Mouse (Mus musculus) adrenal gland (tissue): Measurements from ENCODE around the gene Pnpla8.
"Not testable (repeated sequence)": the region's sequence is repeated elsewhere in the genome, so short reads cannot be mapped to it uniquely, and the experiment has no call there.

Experiments used
- intact Hi-C: fragments of 180-260 bp; cut with DNase I; formaldehyde crosslinking; loops from one replicate; pipeline ENCODE4 v1.15.1; 2025
- long read RNA-seq, 2 experiments: library from polyadenylated mRNA; unstranded; transcript quantifications; one replicate each; pipeline ENCODE4 v2.0.0; 2020; ENCODE audit warnings: borderline replicate concordance in 1 of 2; ENCODE audit not compliant: insufficient replicate concordance in 1 of 2

Pnpla8 gene
- long read RNA-seq, experiment 1, full-length matches to known transcripts = 32 of 39 reads
- long read RNA-seq, experiment 1, partial matches to known transcripts = 5 of 39 reads
- long read RNA-seq, experiment 1, other reads (novel, unspliced or antisense) = 2 of 39 reads
- long read RNA-seq, experiment 2, full-length matches to known transcripts = 27 of 39 reads
- long read RNA-seq, experiment 2, partial matches to known transcripts = 7 of 39 reads
- long read RNA-seq, experiment 2, other reads (novel, unspliced or antisense) = 5 of 39 reads

DNA sequence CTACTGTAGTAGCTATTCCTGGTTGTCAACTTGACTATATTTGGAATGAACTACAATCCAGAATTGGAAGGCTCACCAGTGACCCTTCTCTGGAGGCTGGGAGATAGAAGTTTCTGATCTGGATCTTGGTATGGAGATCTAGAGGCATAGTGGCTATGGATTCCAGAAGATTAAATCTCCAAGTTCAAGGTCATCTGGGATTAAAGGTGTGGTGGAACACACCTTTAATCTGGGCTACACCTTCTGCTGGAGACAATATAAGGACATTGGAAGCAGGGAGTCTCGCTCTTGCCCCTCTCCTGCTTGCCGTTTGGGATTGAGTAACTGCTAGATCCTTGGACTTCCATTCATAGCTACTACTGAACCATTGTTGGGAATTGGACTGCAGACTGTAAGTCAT, at the start of gene Pnpla8:
Gene Pnpla8, plus strand, starts transcription at position 301 of the 400 bp plus-strand sequence.
- intact Hi-C loops = not testable (repeated sequence)

DNA sequence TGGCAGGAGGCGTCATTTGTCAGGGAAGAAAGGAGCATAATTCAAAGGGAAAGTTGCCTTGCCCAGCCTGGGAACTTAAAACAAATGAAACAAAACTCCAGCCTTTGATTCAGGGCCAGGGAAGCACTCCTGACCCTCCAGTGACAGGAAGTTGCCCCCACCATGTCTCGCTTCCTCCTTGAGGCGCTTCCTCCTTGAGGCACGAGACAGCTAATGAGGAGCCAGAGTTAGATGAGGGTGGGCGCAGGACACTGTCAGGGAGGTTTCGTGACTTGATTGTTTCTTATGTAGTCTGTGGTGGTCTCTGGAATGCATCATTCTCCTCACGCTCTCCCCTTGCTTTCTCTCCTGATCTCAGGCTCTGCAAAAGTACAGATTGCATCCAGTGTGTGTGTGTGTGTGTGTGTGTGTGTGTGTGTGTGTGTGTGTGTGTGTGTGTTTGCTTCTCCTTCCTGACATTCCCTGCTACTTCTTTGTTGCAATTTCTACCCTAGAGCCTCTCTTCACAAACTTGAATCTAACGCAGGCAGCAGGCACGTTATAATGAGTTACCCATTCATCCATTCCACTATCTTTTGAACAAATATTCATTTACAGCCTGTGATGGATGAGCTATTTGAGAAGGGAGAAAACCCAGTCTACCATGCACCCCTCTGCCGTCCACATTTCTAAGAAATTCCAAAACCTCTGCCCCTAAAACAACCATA, 44.7 kb upstream of the Pnpla8 start:
- intact Hi-C loops = no loop called here

DNA sequence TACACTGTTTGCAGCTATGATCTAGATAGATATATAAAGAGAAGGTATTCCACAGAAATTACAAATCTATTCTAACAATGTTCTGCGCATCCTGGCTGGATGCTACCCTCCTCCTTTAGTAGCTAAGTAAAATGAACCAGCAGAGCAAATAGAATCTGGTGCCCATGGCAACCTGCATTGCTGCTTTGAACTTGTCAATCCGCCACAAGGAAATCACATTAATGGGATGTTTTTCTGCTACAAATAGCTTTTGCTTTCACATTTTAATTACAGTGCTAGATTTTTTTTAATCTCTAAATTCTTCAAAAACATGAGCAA, 44.2 kb upstream of the Pnpla8 start:
- intact Hi-C loops = no loop called here

DNA sequence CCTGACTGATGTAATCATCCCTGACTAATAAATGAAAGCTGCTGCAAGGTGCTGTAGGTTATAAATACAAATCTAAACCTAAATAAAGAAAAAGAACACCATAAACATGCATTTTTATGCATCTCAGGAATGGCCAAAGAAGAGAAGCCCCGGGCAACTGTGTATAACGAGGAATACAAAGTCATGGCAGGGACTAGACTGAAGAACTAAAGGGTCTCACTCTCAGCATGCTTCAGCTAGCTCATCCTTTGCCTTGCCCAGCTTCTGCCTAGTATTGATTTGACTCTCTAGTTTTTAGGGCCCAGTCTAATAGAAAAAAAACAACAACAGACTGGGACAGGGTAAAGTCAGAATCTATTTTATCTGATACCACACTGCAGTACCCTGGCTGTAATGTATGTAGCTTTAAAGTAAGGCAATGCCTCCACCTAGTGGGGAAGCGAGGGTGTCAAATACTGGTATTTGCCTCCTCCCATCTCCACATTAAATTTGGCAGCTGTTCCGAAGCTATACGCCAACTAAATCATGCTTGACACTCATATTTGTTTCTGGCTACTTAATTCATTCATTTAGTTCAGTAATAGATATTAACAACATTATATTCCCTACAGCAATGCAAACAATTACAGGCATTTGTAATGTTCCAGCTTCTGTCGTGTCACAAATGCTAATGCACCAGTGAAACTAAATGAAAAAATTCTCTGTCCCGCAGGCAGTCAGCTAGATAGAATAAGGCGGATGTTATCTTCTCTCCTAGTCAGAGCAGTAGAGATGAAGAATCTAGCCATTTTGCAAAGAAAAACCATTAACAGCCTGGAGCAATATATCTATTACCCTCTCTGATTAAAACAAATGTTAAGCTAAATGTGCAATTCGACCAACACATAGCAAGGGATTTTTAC, 39.8 kb upstream of the Pnpla8 start:
- intact Hi-C loops = no loop called here

DNA sequence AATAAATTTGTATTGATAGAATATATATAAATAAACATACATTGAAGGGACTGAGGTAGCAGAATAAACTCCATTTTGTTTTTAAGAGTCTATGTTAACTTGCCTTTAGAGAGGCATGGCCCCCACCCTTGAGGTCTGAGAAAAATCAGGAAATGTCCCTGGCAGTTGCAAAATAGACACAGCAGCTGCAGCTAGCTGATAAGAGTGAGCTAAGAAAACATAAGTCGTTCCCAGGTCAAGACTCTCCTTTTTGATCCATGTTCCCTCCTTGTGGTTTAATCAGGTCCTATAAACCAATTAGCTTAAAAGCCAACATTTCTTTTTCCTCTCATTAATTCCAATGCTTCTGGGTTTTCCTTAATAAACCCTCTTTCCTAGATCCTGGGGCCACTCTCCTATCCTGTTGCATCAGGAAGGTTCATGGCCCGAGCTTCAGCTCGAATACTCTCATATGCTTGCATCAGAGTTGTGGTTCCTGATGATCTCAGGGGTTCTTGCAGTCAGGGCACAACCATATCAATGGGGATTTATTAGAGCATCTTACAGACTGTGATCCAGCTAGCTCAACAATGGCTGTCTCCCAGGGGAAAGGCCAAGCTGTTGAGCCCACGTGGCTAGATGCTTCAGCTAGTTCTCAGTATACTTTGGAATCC, 23.2 kb upstream of the Pnpla8 start:
- intact Hi-C loops = no loop called here

DNA sequence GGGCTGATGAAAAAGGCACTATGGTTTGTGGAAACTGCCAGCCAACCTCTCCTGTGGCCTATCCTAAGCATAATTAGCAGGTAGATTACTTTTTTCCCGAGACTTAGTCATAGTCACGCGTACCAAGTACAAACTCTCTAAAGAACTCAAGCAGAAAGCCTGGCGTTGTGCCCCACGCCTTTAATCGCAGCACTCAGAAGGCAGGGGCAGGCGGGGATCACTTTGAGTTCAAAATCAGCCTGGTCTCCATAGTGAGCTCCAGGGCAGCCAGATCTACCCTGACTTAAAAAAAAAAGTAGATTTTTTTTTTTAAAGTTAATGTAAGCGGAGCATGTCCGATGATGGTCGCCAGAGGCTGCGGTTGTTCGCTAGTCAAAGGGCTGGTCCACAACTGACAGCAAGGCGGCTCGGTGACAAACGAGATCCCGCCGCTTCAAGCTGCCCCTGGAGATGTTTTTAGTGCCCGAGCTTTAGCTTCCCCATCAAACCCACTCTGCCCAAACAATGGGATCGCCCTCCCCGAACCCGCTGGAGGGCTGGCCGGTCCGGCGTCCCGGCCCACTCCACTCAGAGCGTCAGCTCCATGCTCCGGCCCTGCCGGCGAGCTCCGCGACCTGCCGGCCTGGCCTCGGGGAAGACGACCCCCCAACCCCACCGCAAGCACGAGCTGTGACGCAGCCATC, 11.9 kb upstream of the Pnpla8 start:
- intact Hi-C loops = no loop called here

DNA sequence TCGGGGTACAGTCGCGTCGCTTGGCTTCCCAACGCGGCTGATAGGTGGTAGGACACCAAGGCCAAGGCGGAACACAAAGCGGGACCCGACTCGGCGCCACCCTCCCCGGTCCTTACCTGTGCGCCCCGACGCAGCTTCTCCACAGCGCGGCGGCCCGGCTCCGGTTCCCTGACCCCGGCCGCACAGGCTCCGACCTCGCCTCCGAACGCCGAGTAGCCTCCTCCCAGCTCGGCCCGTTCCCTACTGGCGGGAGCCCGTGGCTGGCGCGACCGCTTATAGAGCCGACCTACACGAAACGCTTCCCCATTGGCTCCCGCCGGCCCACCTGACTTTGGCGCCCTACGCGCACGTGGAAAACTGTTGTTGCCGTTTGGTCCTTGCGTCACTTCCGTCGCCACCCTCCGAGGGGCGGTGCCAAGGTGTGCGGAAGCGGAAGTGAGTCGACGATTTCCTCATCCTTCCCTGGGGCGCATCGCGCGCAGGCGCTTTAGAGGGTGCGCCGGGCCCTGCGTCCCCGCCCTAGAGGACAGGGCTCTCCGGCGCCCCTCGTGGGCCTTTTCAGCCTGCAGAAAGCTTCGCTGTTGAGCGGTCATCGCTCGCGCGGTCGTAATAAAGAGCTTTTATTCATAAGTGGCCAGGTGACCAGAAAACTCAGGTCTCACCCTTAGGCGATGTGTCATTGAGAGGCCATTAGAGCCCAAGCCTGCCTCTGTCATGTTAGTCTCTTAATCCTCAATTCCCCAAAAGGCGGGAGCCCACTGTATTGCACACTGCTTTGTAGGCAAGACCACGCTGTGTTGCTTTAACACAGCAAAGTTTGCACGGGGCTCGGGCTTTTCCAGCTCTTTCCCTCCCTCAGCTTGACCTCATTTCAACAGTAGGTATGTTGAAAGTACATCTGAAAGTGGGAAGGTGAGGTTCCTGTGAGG, 11.1 kb upstream of the Pnpla8 start, which contains the start of gene Dnajb9:
Gene Dnajb9, minus strand, starts transcription at position 503 of the 929 bp plus-strand sequence.
- intact Hi-C loops = loop anchor here (5.0 kb wide), 1 partner anchor 57 kb away; no protein-coding TSS in a partner anchor

DNA sequence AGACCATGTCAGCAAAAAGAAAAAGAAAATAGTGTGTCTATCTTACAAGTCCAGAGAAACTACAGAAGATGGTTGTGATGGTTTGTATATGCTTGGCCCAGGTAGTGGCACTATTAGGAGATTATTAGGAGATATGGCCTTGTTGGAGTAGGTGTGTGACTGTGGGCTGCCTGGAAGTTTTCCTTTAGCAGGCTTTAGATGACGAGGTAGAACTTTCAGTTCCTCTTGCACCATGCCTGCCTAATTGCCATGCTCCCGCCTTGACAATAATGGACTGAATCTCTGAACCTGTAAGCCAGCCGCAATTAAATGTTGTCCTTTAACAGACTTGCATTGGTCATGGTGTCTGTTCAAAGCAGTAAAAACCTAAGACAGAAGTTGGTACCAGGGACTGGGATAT, 9.6 kb upstream of the Pnpla8 start:
- intact Hi-C loops = loop anchor here (5.0 kb wide), 1 partner anchor 56 kb away; no protein-coding TSS in a partner anchor

DNA sequence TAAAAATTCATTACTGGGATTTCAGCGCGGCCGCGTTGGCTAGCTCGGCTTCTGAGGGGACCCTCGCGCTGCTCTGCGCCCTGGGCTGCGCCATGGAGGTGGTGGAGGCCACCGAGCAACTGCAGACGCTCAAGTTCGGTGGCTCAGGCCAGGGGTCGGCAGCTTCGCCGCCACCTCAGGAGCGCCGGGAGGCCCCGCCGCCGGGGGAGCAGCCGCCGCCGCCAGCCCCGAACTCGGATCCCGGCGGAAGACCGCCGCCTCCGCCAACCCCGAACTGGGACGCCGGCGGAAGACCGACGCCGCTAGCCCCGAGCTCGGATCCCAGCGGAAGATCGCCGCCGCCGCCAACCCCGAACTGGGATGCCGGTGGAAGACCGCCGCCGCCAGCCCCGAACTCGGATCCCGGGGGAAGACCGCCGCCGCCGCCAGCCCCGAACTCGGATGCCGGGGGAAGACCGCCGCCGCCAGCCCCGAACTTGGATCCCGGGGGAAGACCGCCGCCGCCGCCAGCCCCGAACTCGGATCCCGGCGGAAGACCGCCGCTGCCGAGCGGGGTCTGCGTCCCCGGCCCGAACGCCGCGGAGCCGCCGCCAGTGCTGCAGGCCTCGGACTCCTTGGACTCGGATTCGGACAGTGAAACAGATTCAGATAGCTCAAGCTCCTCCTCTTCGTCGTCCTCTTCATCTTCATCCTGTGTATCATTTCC, 634 bp downstream of the Pnpla8 start:
- intact Hi-C loops = no loop called here

DNA sequence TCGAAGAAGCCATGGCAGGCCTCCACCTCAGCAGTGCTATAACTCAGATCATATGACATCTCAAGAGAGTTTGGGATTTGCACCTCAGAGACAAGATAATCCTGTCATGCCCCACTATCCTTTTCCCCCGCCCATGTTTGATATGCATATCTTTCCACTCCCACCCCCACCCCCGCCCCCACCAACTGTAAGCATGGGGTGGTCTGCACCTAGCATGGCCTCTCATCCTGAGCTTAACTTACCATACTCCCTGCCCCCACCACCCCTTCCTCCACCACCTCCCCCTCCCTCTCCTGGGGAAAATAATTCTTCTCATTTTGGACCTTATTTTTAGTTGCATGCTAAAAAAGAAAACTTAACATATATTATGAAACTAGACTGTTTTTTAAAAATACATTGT, 1.9 kb downstream of the Pnpla8 start:
- intact Hi-C loops = no loop called here

DNA sequence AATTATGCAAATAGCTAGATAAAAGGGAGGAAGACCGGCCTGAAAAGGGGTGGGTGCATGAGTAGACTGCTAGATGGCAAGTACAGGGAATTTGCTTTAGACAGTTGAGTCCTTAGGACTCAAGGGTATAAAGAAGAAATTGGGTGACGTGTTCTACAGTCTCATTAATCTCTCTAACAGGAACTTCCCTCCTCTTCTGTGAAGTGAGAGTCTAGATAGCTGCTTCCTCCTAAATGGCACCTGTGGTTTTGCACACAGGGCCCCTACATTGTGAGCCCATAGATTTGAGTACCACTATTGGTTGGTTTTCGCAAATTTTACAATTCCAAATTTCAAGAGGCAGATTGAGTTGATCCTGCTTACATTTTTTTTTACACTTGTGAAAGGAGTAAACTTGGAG, 3.5 kb downstream of the Pnpla8 start:
- intact Hi-C loops = no loop called here

DNA sequence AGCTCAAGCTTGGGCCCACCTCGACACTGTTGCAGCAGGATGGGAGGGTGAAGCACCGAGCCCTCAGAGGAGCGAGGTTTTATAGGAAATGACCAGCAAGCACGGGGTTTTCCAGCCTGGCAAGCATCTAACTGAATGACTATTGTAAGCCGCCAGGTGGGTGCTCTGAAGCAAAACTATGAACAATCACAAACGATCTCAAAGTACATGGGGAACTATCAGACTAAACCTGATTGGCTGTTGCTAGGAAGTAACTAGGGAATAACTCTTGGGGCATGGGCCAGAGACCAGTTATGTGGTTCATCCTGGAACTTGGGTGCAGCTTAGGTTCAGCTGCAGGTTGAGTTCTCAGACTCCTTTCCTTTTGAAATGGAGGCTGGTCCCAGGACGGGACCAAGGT, 19.9 kb downstream of the Pnpla8 start:
- intact Hi-C loops = no loop called here

DNA sequence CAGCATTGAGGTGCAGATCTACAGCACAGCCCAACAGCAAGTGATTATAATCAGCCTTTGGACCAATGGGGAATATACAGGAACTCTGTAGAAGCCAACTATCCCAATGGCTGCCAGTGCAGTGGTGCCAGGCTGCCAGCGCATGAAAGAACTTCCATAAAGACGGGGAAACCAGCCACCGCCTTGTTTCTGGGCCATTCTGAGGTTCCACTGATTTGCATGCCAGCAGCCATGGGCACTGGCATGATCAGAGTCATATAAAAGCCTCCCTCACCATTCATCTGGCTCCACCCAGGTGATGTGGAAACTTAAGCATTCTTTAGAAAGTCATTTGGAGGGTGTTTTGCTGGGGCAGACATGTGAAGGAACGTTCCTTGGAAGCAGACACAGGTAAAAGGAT, 21.2 kb downstream of the Pnpla8 start:
- intact Hi-C loops = no loop called here

DNA sequence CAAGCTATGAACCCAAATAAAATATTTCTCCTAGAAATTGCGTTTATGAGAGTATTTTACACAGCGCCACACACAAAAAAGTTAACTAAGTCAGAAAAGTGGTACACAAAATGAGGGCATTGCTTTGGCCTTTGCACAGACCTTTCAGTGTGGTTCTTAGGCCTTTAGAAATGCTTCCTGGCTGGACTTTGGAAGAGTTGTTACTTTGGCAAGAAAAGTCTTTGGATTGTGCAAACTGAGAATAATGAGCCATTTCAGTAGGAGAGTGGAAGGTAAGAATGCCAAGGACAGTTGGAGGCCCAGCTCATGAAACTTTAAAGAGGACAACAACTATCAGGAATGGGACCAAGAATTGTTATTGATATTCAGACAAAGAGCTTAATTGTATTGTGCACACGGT, 24.6 kb downstream of the Pnpla8 start:
- intact Hi-C loops = no loop called here

DNA sequence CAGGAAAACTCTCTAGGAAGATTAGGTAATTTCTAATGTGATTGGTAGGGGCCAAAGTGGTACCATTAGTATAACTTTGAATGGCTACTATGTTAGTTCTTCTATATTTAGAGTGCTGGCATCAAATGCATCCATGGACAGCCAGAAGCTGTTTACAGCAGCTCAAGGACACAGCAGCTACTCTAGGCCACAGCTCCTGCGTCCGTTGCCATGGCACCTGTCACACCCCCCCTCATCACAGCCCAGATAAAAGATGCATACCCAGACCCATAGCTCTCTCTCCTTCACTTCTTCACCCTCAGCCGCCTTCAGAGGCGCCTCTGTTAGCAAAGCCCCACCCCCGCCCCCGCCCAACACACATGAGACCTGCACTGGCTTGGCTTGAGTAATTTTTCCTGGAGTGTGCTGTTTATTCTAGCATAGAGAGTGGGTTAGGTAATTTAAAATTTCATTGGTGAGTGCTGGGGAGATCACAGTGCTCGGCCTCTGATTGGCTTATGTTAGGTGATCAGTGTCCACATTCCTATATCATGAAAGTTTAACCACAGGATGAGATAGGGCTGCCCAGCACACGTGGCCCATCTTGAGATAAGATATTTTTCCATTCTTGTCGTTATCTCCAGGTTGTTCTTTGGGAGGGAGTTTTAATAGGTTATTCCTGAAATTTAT, 27.3 kb downstream of the Pnpla8 start:
- intact Hi-C loops = no loop called here

DNA sequence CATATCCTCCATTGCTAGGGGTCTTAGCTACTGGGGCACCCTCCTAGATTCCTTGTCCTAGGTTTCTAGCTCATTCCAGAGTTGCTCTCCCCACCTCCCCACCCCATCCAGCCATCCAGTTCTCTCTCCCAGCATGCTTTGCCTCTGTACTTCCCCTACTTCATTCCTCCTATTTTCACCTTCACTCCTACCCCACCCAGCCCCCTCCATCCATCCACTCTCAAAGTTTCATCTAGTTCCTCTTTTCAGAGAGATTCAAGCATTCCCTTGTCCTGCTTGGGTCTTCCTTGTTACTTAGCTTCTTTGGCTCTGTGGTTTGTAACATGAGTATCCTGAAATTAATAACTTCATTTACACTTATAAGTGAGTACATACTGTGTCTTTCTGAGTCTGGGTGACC, 41.4 kb downstream of the Pnpla8 start:
- intact Hi-C loops = no loop called here

DNA sequence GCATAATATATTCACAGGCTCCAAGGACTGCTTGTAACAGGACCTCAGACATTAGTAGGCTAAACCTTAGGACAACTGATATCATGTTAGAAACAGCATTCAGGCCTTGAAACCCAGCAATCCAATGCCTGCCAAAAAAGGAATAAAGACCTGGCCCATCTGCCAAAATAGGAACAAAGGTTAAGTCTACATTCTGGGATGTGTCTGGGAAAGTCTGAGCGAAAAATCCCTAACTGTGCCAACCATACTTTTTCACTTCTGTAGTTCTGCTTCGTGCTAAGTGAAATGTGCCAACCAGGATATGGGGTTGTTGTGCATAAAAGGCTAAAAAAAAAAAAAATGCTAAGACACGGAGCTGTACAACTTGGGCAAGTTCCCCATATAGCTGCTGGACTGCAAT, 44.5 kb downstream of the Pnpla8 start:
- intact Hi-C loops = loop anchor here (5.0 kb wide), 1 partner anchor 53 kb away; the partner anchor contains the start of gene Dnajb9

DNA sequence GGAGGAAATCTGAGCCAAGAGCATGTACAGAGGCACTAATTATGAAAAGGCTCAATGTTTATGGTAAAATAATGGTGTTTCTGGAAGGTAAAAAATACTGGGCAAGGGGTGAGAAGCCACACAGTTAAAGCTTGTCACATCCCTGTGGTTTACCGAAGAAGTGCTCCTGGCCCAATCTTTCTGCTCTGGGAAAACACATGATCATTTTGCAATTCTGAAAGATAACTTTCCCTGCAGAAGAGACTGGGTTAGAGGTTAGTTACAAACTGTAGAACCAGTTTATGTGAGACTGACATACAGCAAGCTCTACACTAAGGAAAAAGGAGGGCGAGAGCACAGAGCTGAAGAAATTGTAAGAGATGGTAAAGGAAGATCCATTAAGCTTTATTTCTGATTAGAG, 46.0 kb downstream of the Pnpla8 start:
- intact Hi-C loops = loop anchor here (5.0 kb wide), 1 partner anchor 55 kb away; the partner anchor contains the start of gene Dnajb9
